Mouse (Mus musculus) spleen, adult 2 months (tissue): ENCODE measurements around the gene Apobec3. TPM values are rescaled to one million over a fixed set of nuclear protein-coding genes. Genes with fewer than 3 reads are reported as not detected.

Experiments
- DNase-seq, 2 experiments: peaks; one replicate each; pipeline versions ENCODE4 v3.0.0 to v3.0.0-alpha.2; 2012 to 2021; ENCODE audit warnings: low spot score in 2 of 2, low read depth in 1 of 2
- H3K27ac ChIP-seq: fragments of 200-500 bp; 2 replicates; pipeline ENCODE4 v1.5.1; 2012; ENCODE audit warnings: low read length, inconsistent platforms; ENCODE audit not compliant: insufficient read depth
- H3K27me3 ChIP-seq: fragments of 200-500 bp; 2 replicates; pipeline ENCODE4 v1.6.1; 2012; ENCODE audit warnings: mild to moderate bottlenecking, moderate library complexity, low read length, inconsistent platforms; ENCODE audit not compliant: control insufficient read depth, insufficient read depth
- H3K36me3 ChIP-seq: fragments of 200-500 bp; 2 replicates; pipeline ENCODE4 v1.6.1; 2012; ENCODE audit warnings: mild to moderate bottlenecking, low read length, inconsistent platforms; ENCODE audit not compliant: control insufficient read depth, insufficient read depth
- H3K4me1 ChIP-seq: fragments of 200-500 bp; 2 replicates; pipeline ENCODE4 v1.6.1; 2011; ENCODE audit warnings: inconsistent platforms; ENCODE audit not compliant: control insufficient read depth, insufficient read depth, insufficient read length
- H3K4me3 ChIP-seq: fragments of 200-500 bp; 2 replicates; pipeline ENCODE4 v1.5.1; 2011; ENCODE audit warnings: mild to moderate bottlenecking, inconsistent platforms; ENCODE audit not compliant: insufficient read depth, insufficient read length; ENCODE audit errors: extremely low read depth
- CTCF ChIP-seq: fragments of 200-500 bp; IDR thresholded peaks from 2 replicates; pipeline ENCODE4 v1.5.1; 2011; ENCODE audit warnings: mild to moderate bottlenecking, inconsistent platforms; ENCODE audit not compliant: insufficient read depth, insufficient read length, insufficient replicate concordance; ENCODE audit errors: extremely low read depth
- POLR2A ChIP-seq: fragments of 200-500 bp; IDR thresholded peaks from 2 replicates; pipeline ENCODE4 v1.6.1; 2011; ENCODE audit warnings: low read depth, low read length, inconsistent platforms
- WGBS: fragments of 180-500 bp; shearing (Covaris S2); methylation state at CpG from one replicate; pipeline ENCODE4 v1.1.7; 2018; 5-methylcytosine and 5-hydroxymethylcytosine counted together
- polyA plus RNA-seq: library from polyadenylated mRNA; depleted of rRNA; stranded (reverse); fragments of >200 nt; gene quantifications from 2 replicates; pipeline ENCODE4 v1.2.3, GENCODE M21; 2012

The Apobec3 gene
- polyA plus RNA-seq, 1 experiment, result 99.9 TPM

GRCm38 (mm10) chr15:79940932-79941331 lies 49.5 kb downstream of the Apobec3 start:
- no peak overlapping the region for H3K27ac ChIP-seq
- no peak for DNase-seq
- H3K4me3 ChIP-seq, result no peak overlapping the region
- WGBS, result 25% methylated on average over 8 of the region's 8 CpGs
- H3K4me1 ChIP-seq, result no peaks in the 10 kb centered on the region
- H3K36me3 ChIP-seq, result no peaks in the 10 kb centered on the region
- TF ChIP-seq POLR2A (no peak), CTCF (peak; percentile 69; the same call in 1 of the 2 replicates)
- H3K27me3 ChIP-seq, result no peaks in the 10 kb centered on the region

DNA sequence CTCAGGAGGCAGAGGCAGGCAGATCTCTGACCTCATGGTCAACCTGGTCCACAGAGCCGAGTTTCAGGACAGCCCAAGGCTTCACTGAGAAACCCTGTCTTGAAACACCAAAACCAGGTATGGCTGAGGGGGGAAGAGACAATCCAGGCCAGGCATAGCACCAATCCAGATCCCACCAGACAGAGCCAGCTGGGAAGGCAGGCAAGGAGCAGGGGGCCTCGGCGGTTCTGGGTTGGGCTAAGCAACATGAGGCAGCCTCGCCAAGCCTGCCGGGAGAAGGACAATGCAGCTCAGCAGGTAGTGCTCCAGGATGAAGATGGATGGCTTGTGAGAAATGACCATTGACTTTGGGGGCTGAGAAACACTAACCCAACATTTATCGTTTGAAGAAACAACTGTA lies 51.1 kb downstream of the Apobec3 start:
- H3K4me1 ChIP-seq, result no peaks in the 10 kb centered on the region
- WGBS, result 88% methylated on average over 6 of the region's 6 CpGs
- DNase-seq, result no peak
- no peak overlapping the region for H3K27ac ChIP-seq
- no peak overlapping the region for H3K4me3 ChIP-seq
- TF ChIP-seq POLR2A (no peak), CTCF (no peak)
- H3K27me3 ChIP-seq, result no peaks in the 10 kb centered on the region
- H3K36me3 ChIP-seq, result no peaks in the 10 kb centered on the region

DNA sequence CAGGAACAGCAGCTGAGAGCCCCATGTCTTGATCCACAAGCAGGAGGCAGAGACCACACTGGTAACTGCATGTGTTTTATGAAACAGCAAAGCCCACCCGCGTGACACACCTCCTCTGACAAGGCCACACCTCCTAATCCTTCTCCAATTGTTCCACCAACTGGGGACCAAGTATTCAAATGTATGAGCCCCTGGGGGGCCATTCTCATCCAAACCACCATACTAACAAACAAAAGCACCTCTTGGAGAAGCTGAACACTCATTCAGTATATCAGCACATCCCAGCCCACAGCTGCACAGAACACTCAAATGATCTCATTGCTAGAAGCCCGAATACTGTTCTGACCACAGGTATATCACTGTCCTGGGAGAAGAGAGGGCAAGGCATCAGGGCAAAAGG lies 52.1 kb downstream of the Apobec3 start:
- H3K36me3 ChIP-seq, result no peaks in the 10 kb centered on the region
- H3K27ac ChIP-seq, result no peak overlapping the region
- TF ChIP-seq CTCF (no peak), POLR2A (no peak)
- no peak for DNase-seq
- H3K4me3 ChIP-seq, result no peak overlapping the region
- 96% methylated on average over 3 of the region's 3 CpGs for WGBS
- no peaks in the 10 kb centered on the region for H3K27me3 ChIP-seq
- no peaks in the 10 kb centered on the region for H3K4me1 ChIP-seq

- H3K27me3 ChIP-seq, result no peaks in the 10 kb centered on the region
- 81% methylated on average over 5 of the region's 5 CpGs for WGBS
- peaks cover 3% of the 10 kb centered on the region; the same call in 1 of the 2 replicates for H3K4me1 ChIP-seq
- H3K4me3 ChIP-seq, result no peak overlapping the region
- DNase-seq, result no peak
- TF ChIP-seq POLR2A (no peak), CTCF (no peak)
- H3K27ac ChIP-seq, result no peak overlapping the region
- no peaks in the 10 kb centered on the region for H3K36me3 ChIP-seq
Measured at GRCm38 (mm10) chr15:79944948-79945347, 53.5 kb downstream of the Apobec3 start.

GRCm38 (mm10) chr15:79946022-79946421 lies 54.6 kb downstream of the Apobec3 start:
- WGBS, result 15% methylated on average over 4 of the region's 4 CpGs
- peak; percentile 94 for TF ChIP-seq CTCF
- no peak for TF ChIP-seq POLR2A
- DNase-seq, result peak; percentile 55 to 79
- Histone ChIP-seq H3K4me1 (peaks cover 9% of the 10 kb centered on the region; the same call in 1 of the 2 replicates), H3K36me3 (no peaks in the 10 kb centered on the region), H3K27ac (no peak overlapping the region), H3K27me3 (no peaks in the 10 kb centered on the region), H3K4me3 (no peak overlapping the region)

DNA sequence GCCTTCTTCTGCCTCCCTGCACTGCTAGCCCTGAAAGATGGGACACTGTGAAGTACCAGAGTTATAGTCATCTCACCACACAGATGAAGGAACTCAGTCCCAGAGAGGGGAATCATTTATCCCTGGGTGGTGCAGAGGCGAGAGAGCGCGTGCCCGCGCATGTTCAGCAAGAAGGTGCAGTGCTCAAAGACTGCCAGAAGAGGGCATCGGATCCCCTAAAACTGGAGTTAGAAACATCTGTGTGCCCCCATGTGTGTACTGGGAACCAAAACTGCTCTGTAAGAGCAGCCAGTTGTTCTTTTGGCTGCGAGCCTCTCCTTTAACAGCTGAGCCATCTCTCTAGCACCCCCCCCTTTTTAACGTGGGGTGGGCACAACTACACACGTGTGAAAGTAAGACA lies 55.3 kb downstream of the Apobec3 start:
- Histone ChIP-seq H3K27me3 (no peaks in the 10 kb centered on the region), H3K27ac (no peak overlapping the region), H3K36me3 (no peaks in the 10 kb centered on the region), H3K4me1 (peaks cover 9% of the 10 kb centered on the region; the same call in 1 of the 2 replicates), H3K4me3 (no peak overlapping the region)
- DNase-seq, result no peak
- TF ChIP-seq POLR2A (no peak), CTCF (no peak)
- 83% methylated on average over 9 of the region's 9 CpGs for WGBS

DNA sequence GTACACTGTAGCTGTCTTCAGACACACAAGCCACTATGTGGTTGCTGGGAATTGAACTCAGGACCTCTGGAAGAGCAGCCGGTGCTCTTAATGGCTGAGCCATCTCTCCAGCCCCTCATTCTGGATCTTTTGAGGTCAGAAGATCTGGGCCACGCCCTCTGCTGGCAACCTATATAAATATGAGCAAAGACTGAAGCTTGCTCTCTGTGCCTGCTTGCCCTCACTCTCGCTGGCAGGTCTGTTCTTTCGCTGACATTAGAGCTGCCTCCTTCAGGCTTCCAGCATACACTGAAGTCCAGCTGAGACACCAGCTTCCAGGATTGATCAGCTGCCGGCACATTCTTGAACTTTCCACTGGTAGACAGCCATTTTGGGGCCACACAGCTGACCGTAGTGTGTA lies 56.2 kb downstream of the Apobec3 start:
- Histone ChIP-seq H3K27ac (no peak overlapping the region), H3K27me3 (no peaks in the 10 kb centered on the region), H3K36me3 (no peaks in the 10 kb centered on the region), H3K4me3 (no peak overlapping the region), H3K4me1 (peaks cover 9% of the 10 kb centered on the region; the same call in 1 of the 2 replicates)
- 79% methylated on average over 6 of the region's 6 CpGs for WGBS
- DNase-seq, result no peak
- TF ChIP-seq POLR2A, result no peak
